Mouse (Mus musculus): ENCODE data around the gene Nxnl1. TPM values are rescaled to one million over a fixed set of nuclear protein-coding genes. Genes with fewer than 3 reads are reported as not detected.

The Nxnl1 gene
- polyA plus RNA-seq, 1 experiment from 2014 or later: not detected

DNA sequence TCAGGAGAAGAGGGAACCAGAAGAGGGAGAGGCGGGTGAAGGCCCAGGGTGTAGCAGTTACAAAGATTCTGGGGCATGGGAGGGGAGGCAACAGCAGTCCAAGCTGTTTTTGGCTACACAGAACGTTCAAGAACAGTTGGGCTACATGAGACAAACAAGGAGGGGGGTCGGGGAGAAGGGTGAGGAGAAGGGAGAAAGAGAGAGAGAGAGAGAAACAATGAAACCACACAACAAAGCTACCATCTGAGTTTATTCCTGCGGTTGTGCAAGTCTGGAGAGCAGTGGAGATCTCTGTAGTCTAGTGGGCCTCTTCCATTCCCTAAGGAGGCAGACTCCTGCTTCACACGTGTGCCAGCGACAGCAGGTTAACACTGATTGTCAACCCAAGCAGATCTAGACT lies 12.4 kb downstream of the Nxnl1 start:
- H3K9me3 ChIP-seq: peaks cover 6% of the 10 kb centered on the region; the same call in 1 of the 2 replicates
- no peak for ATAC-seq (ENCODE audit: insufficient number of reproducible peaks, insufficient read depth, low FRiP score, low TSS enrichment, low read depth)

GRCm38 (mm10) chr8:71552770-71553169 lies 13.6 kb downstream of the Nxnl1 start:
- Histone ChIP-seq H3K36me3 (peaks cover 9% of the 10 kb centered on the region), H3K4me2 (no peak overlapping the region), H3K4me1 (replicated peaks) (no peaks in the 10 kb centered on the region), H3K9ac (replicated peaks) (no peak overlapping the region), H3K27me3 (peaks cover 40% of the 10 kb centered on the region), H3K9me3 (no peaks in the 10 kb centered on the region), H3K27ac (no peak overlapping the region), H3K4me3 (replicated peaks) (no peak overlapping the region)
- no peak for ATAC-seq (ENCODE audit: insufficient number of reproducible peaks, insufficient read depth, low FRiP score, low TSS enrichment, low read depth)
- WGBS: 41% methylated on average over 6 of the region's 6 CpGs

More for the DNA sequence above, 12.4 kb downstream of the Nxnl1 start:
- no peaks in the 10 kb centered on the region for H3K36me3 ChIP-seq
- no peak overlapping the region for H3K9ac ChIP-seq (replicated peaks)
- 74% methylated on average over 6 of the region's 6 CpGs for WGBS
- H3K4me1 ChIP-seq (replicated peaks): peaks cover 10% of the 10 kb centered on the region
- peaks cover 52% of the 10 kb centered on the region for H3K27me3 ChIP-seq
- no peak overlapping the region for H3K4me3 ChIP-seq (replicated peaks)
- H3K27ac ChIP-seq: no peak overlapping the region
- no peak overlapping the region for H3K4me2 ChIP-seq

DNA sequence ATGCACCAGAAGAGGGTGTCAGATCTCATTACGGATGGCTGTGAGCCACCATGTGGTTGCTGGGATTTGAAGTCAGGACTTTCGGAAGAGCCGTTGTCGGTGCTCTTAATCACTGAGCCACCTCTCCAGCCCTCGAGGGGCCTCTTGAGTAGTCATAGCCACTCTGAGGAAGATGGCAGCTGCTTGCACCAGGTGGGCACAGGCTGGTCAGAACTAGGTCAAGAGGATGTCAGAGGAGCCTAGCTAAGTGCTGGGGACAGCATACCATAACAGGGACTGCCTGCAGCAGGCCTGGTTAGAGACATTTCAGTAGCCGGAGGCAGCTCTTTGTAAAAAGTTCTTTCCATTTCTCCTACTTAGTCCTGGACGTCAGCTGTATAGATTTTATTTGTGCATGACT lies 15.6 kb downstream of the Nxnl1 start:
- ATAC-seq (ENCODE audit: insufficient number of reproducible peaks, insufficient read depth, low FRiP score, low TSS enrichment, low read depth): no peak
- no peak overlapping the region for H3K9ac ChIP-seq (replicated peaks)
- 61% methylated on average over 7 of the region's 7 CpGs for WGBS
- H3K4me3 ChIP-seq (replicated peaks): no peak overlapping the region
- no peaks in the 10 kb centered on the region for H3K9me3 ChIP-seq
- peaks cover 27% of the 10 kb centered on the region for H3K36me3 ChIP-seq
- no peaks in the 10 kb centered on the region for H3K4me1 ChIP-seq (replicated peaks)
- H3K27ac ChIP-seq: no peak overlapping the region
- no peak overlapping the region for H3K4me2 ChIP-seq
- peaks cover 20% of the 10 kb centered on the region for H3K27me3 ChIP-seq

DNA sequence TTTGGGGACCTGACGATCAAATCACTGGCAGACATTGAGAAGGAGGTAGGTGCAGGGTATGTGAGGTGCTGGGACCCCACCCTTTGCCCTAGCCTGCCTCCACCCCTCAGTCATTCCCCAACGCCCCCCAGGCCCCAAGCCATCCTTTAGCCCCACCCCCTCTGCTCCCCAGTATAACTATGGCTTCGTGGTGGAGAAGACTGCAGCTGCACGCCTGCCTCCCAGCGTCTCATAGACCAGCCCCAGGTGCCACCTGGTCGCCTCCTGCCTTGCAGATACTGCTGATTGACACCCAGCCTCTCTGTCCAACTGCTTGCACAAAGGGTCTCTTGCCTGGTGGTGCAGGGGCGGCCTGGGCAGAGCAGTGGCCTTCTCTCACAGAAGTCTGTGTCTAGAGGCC lies 18.8 kb downstream of the Nxnl1 start:
- no peak for ATAC-seq (ENCODE audit: insufficient number of reproducible peaks, insufficient read depth, low FRiP score, low TSS enrichment, low read depth)
- H3K9me3 ChIP-seq: no peaks in the 10 kb centered on the region
- H3K4me1 ChIP-seq (replicated peaks): peaks cover 9% of the 10 kb centered on the region
- no peak overlapping the region for H3K9ac ChIP-seq (replicated peaks)
- H3K4me3 ChIP-seq (replicated peaks): no peak overlapping the region
- peaks cover 37% of the 10 kb centered on the region for H3K36me3 ChIP-seq
- no peak overlapping the region for H3K4me2 ChIP-seq
- H3K27ac ChIP-seq: no peak overlapping the region
- H3K27me3 ChIP-seq: no peaks in the 10 kb centered on the region
- WGBS: 85% methylated on average over 7 of the region's 7 CpGs

- peaks cover 37% of the 10 kb centered on the region for H3K36me3 ChIP-seq
- H3K4me1 ChIP-seq (replicated peaks): peaks cover 9% of the 10 kb centered on the region
- no peak overlapping the region for H3K4me2 ChIP-seq
- no peaks in the 10 kb centered on the region for H3K27me3 ChIP-seq
- no peak overlapping the region for H3K27ac ChIP-seq
- H3K4me3 ChIP-seq (replicated peaks): no peak overlapping the region
- WGBS: 92% methylated on average over 11 of the region's 11 CpGs
- no peak overlapping the region for H3K9ac ChIP-seq (replicated peaks)
- H3K9me3 ChIP-seq: no peaks in the 10 kb centered on the region
- ATAC-seq (ENCODE audit: insufficient number of reproducible peaks, insufficient read depth, low FRiP score, low TSS enrichment, low read depth): no peak
These were observed 21.3 kb downstream of the Nxnl1 start for GRCm38 (mm10) chr8:71545053-71545452.

GRCm38 (mm10) chr8:71543755-71544154 lies 22.6 kb downstream of the Nxnl1 start:
- no peaks in the 10 kb centered on the region for H3K9me3 ChIP-seq
- no peaks in the 10 kb centered on the region for H3K27me3 ChIP-seq
- ATAC-seq (ENCODE audit: insufficient number of reproducible peaks, insufficient read depth, low FRiP score, low TSS enrichment, low read depth): no peak
- peak overlapping the region; percentile 77; the same call in 1 of the 2 replicates for H3K9ac ChIP-seq (replicated peaks)
- peaks cover 35% of the 10 kb centered on the region for H3K36me3 ChIP-seq
- H3K4me1 ChIP-seq (replicated peaks): peaks cover 9% of the 10 kb centered on the region
- 87% methylated on average over 9 of the region's 9 CpGs for WGBS
- peak overlapping the region; percentile 86 for H3K4me3 ChIP-seq (replicated peaks)
- H3K4me2 ChIP-seq: peak overlapping the region; percentile 80
- no peak overlapping the region for H3K27ac ChIP-seq

DNA sequence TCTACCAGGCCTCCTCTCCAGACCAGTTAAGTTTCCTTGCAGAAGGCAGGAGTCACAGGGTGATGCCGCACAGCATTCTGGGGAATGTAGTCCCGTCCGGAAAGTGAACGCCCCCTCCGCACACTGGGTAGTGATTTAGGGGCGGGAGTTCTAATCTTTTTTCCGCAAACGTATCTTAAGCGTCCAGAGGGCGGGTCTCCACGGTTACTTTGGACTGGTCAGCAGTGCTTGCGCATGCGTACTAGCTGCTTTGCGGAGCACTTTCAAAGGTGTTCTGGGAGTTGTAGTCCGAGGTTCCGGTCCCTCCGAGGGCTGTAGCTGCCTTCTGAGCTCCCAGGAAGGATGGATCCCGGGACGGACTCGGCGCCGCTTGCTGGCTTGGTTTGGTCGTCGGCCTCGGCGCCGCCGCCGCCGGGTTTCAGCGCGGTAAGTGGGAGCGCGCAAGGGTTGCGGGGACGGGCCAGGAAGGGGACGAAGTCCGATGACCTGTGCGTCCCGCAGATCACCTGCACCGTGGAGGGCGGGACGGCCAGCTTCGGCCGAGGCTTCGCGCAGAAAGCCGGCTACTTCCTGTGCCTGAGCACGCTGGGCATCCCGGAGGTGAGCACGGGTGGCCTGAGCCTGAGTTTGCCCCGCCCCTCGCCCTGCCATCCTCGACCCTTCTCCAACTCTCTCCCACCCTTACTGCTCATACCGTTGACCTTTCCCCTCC lies 23.6 kb downstream of the Nxnl1 start, which contains the start of gene Mvb12a:
Gene Mvb12a, plus strand, starts transcription at position 291 of the 712 bp plus-strand sequence.
- H3K9ac ChIP-seq (replicated peaks): peak within 1 kb of the TSS; percentile 77
- peak within 1 kb of the TSS; percentile 80 for H3K4me2 ChIP-seq
- H3K27me3 ChIP-seq: peaks cover 6% of the 10 kb centered on the region; the same call in 1 of the 2 replicates
- peak; percentile 93 for ATAC-seq (ENCODE audit: insufficient number of reproducible peaks, insufficient read depth, low FRiP score, low TSS enrichment, low read depth)
- H3K27ac ChIP-seq: 0 out of 2 replicates have a peak within 1 kb of the TSS, but pooled peaks have one; percentile 50
- peaks cover 13% of the 10 kb centered on the region for H3K4me1 ChIP-seq (replicated peaks)
- WGBS: under 1% methylated on average over 55 of the region's 55 CpGs
- H3K9me3 ChIP-seq: no peaks in the 10 kb centered on the region
- H3K36me3 ChIP-seq: peaks cover 28% of the 10 kb centered on the region
- peak within 1 kb of the TSS; percentile 86 for H3K4me3 ChIP-seq (replicated peaks)

DNA sequence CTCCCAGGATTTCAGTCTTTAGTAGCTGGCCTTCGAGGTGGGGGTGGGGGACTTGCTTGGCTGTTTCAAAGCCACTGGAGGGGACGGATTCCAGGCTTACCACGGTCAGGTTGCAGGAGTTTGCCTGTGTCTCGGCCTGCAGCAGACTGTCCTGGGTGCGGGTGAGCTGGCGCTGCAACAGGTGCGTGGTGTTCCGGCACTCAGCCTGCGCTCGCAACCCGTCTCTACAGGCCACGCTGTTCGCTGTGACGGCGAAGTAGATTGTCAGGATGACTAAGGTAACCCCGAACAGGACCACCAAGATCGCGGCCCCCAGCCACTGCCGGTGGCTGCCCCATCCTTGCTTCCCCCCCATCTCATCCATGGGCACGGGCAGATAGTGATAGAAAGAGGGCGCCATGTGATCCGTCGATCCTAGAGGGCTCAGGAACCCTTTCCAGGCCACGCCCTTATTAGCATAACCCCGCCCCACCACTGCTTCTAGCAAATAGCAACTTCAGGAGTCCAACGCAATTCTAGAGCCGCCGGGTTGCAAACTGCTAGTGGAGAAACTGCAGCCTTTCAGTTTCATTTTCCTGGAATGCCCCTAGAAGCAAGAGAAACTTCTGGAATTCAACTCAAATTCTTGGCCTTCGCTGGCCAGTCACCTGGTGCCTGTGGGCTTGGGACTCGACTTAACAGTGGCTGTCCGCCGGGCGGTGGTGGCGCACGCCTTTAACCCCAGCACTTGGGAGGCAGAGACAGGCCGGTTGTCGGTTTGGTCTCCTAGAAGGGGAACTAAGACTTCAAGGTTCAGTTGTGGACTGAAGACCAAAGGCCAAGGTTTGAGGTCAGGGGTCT lies 29.2 kb downstream of the Nxnl1 start, which contains the start of gene Bst2:
Gene Bst2, minus strand, starts transcription at position 429 of the 840 bp plus-strand sequence.
- H3K4me3 ChIP-seq (replicated peaks): peak within 1 kb of the TSS; percentile 43
- WGBS: 2% methylated on average over 37 of the region's 37 CpGs
- peaks cover 25% of the 10 kb centered on the region; the same call in 1 of the 2 replicates for H3K27me3 ChIP-seq
- H3K4me1 ChIP-seq (replicated peaks): peaks cover 6% of the 10 kb centered on the region; the same call in 1 of the 2 replicates
- ATAC-seq (ENCODE audit: insufficient number of reproducible peaks, insufficient read depth, low FRiP score, low TSS enrichment, low read depth): peak; percentile 70
- H3K36me3 ChIP-seq: no peaks in the 10 kb centered on the region
- peak within 1 kb of the TSS; percentile 63 for H3K4me2 ChIP-seq
- H3K9ac ChIP-seq (replicated peaks): peak within 1 kb of the TSS; percentile 56; the same call in 1 of the 2 replicates
- H3K9me3 ChIP-seq: no peaks in the 10 kb centered on the region
- peak within 1 kb of the TSS; percentile 77; the same call in 1 of the 2 replicates for H3K27ac ChIP-seq

- Histone ChIP-seq H3K9ac (replicated peaks) (no peak overlapping the region), H3K27me3 (peaks cover 25% of the 10 kb centered on the region; the same call in 1 of the 2 replicates), H3K27ac (no peak overlapping the region), H3K4me2 (no peak overlapping the region), H3K9me3 (no peaks in the 10 kb centered on the region), H3K4me1 (replicated peaks) (peaks cover 6% of the 10 kb centered on the region; the same call in 1 of the 2 replicates), H3K4me3 (replicated peaks) (no peak overlapping the region), H3K36me3 (no peaks in the 10 kb centered on the region)
- WGBS: 64% methylated on average over 5 of the region's 5 CpGs
- no peak for ATAC-seq (ENCODE audit: insufficient number of reproducible peaks, insufficient read depth, low FRiP score, low TSS enrichment, low read depth)
These were observed 30.7 kb downstream of the Nxnl1 start for GRCm38 (mm10) chr8:71535663-71536062.

- no peak overlapping the region for H3K9ac ChIP-seq (replicated peaks)
- H3K4me2 ChIP-seq: no peak overlapping the region
- no peak overlapping the region for H3K27ac ChIP-seq
- no peaks in the 10 kb centered on the region for H3K9me3 ChIP-seq
- H3K27me3 ChIP-seq: peaks cover 25% of the 10 kb centered on the region; the same call in 1 of the 2 replicates
- no peaks in the 10 kb centered on the region for H3K36me3 ChIP-seq
- peaks cover 6% of the 10 kb centered on the region; the same call in 1 of the 2 replicates for H3K4me1 ChIP-seq (replicated peaks)
- no peak for ATAC-seq (ENCODE audit: insufficient number of reproducible peaks, insufficient read depth, low FRiP score, low TSS enrichment, low read depth)
- H3K4me3 ChIP-seq (replicated peaks): no peak overlapping the region
- 26% methylated on average over 3 of the region's 3 CpGs for WGBS
These were observed 32.1 kb downstream of the Nxnl1 start for GRCm38 (mm10) chr8:71534263-71534810.

Data from limb, embryonic 12.5 days (tissue).